Mouse (Mus musculus) embryo, embryonic 11.5 days (tissue): ENCODE results near the gene Ccdc92.

Experiments
- DNase-seq: peaks from one replicate; pipeline ENCODE4 v3.0.0-alpha.2; 2012; ENCODE audit warnings: low read depth, low spot score

Gene Ccdc92

GRCm38 (mm10) chr5:124860013-124860412, 2.2 kb downstream of the Ccdc92 start:
- no peak for DNase-seq

GRCm38 (mm10) chr5:124854202-124854601, 8.0 kb downstream of the Ccdc92 start:
- DNase-seq, result no peak

GRCm38 (mm10) chr5:124853079-124853478, 9.1 kb downstream of the Ccdc92 start:
- DNase-seq, result no peak

- DNase-seq, result no peak
Measured at GRCm38 (mm10) chr5:124852294-124852693, 9.9 kb downstream of the Ccdc92 start.

- no peak for DNase-seq
Measured at GRCm38 (mm10) chr5:124851572-124851971, 10.7 kb downstream of the Ccdc92 start.

GRCm38 (mm10) chr5:124848994-124849393, 13.2 kb downstream of the Ccdc92 start:
- no peak for DNase-seq

- DNase-seq, result no peak
Measured at GRCm38 (mm10) chr5:124847014-124847413, 15.2 kb downstream of the Ccdc92 start.

GRCm38 (mm10) chr5:124844929-124845328, 17.3 kb downstream of the Ccdc92 start:
- DNase-seq, result no peak

GRCm38 (mm10) chr5:124843386-124843785, 18.8 kb downstream of the Ccdc92 start:
- DNase-seq, result no peak

GRCm38 (mm10) chr5:124840669-124841068, 21.6 kb downstream of the Ccdc92 start:
- DNase-seq, result no peak

GRCm38 (mm10) chr5:124840202-124840601, 22.0 kb downstream of the Ccdc92 start:
- DNase-seq, result no peak

GRCm38 (mm10) chr5:124836621-124837020, 25.6 kb downstream of the Ccdc92 start:
- DNase-seq, result no peak

GRCm38 (mm10) chr5:124836075-124836474, 26.1 kb downstream of the Ccdc92 start:
- DNase-seq, result no peak

GRCm38 (mm10) chr5:124835218-124835617, 27.0 kb downstream of the Ccdc92 start:
- no peak for DNase-seq

GRCm38 (mm10) chr5:124830331-124830730, 31.9 kb downstream of the Ccdc92 start:
- no peak for DNase-seq

GRCm38 (mm10) chr5:124822128-124822894, 39.9 kb downstream of the Ccdc92 start:
- no peak for DNase-seq

GRCm38 (mm10) chr5:124817050-124817449, 45.2 kb downstream of the Ccdc92 start:
- DNase-seq, result no peak

- DNase-seq, result no peak
Measured at GRCm38 (mm10) chr5:124814797-124815196, 47.4 kb downstream of the Ccdc92 start.

GRCm38 (mm10) chr5:124812466-124812865, 49.8 kb downstream of the Ccdc92 start:
- no peak for DNase-seq

GRCm38 (mm10) chr5:124809708-124810366, 52.4 kb downstream of the Ccdc92 start:
- no peak for DNase-seq

- DNase-seq, result no peak
Measured at GRCm38 (mm10) chr5:124792112-124792511, 70.1 kb downstream of the Ccdc92 start.

GRCm38 (mm10) chr5:124785650-124786049, 76.6 kb downstream of the Ccdc92 start:
- no peak for DNase-seq
